In genomic region chr10:44529218-44530066, GRCm38 (mm10) we compare ENCODE assay signal across 8 mouse cellular contexts. TPM values are rescaled to one million over a fixed set of nuclear protein-coding genes. Genes with fewer than 3 reads are reported as not detected.
A peak's percentile ranks its signal among the peaks of the same experiment; 100 is the strongest.
DNase-seq lines count a peak whose midpoint lies in the region; ATAC-seq and TF ChIP-seq lines count a peak whose summit lies in the region.

No protein-coding gene starts in this region.

- H3K27me3 ChIP-seq in erythroblast, embryonic 14.5 days (ENCODE audit: control insufficient read depth), result peaks cover 50% of the 10 kb centered on the region
- H3K27me3 ChIP-seq in heart, embryonic 12.5 days (replicated peaks), result peaks cover 41% of the 10 kb centered on the region
- H3K27me3 ChIP-seq in kidney, embryonic 16.5 days (ENCODE audit: insufficient read depth, low read length), result peaks cover 61% of the 10 kb centered on the region
- peaks cover 44% of the 10 kb centered on the region for H3K27me3 ChIP-seq in liver, embryonic 12.5 days (replicated peaks)
- H3K27me3 ChIP-seq in splenic B cell, adult 2 months (ENCODE audit: control insufficient read depth, insufficient read depth, low read length, poor library complexity, severe bottlenecking), result no peaks in the 10 kb centered on the region

- under 1% methylated on average over 42 of the region's 42 CpGs for WGBS in heart, embryonic 12.5 days
- under 1% methylated on average over 42 of the region's 42 CpGs for WGBS in kidney, embryonic 16.5 days
- under 1% methylated on average over 42 of the region's 42 CpGs for WGBS in liver, embryonic 12.5 days (ENCODE audit: insufficient replicate concordance)

- peak overlapping the region; percentile 95 for H3K4me2 ChIP-seq in heart, embryonic 12.5 days
- H3K4me2 ChIP-seq in kidney, embryonic 16.5 days (replicated peaks; ENCODE audit: low read depth, low read length), result peak overlapping the region; percentile 82
- H3K4me2 ChIP-seq in liver, embryonic 12.5 days, result peak overlapping the region; percentile 96

- peak; percentile 100 for ATAC-seq in heart, embryonic 12.5 days (ENCODE audit: insufficient number of reproducible peaks, low FRiP score)
- ATAC-seq in kidney, embryonic 16.5 days (ENCODE audit: low FRiP score, low TSS enrichment), result peak; percentile 95
- ATAC-seq in liver, embryonic 12.5 days, result peak; percentile 100

- no peak overlapping the region for H3K27ac ChIP-seq in heart, embryonic 12.5 days (ENCODE audit: poor library complexity, severe bottlenecking)
- H3K27ac ChIP-seq in kidney, embryonic 16.5 days (ENCODE audit: low read length), result no peak overlapping the region
- H3K27ac ChIP-seq in liver, embryonic 12.5 days, result no peak overlapping the region

- H3K4me1 ChIP-seq in erythroblast, embryonic 14.5 days (ENCODE audit: control insufficient read depth), result peaks cover 16% of the 10 kb centered on the region
- peaks cover 17% of the 10 kb centered on the region for H3K4me1 ChIP-seq in heart, embryonic 12.5 days (replicated peaks)
- peaks cover 13% of the 10 kb centered on the region for H3K4me1 ChIP-seq in kidney, embryonic 16.5 days (ENCODE audit: insufficient read depth, low read length)
- peaks cover 36% of the 10 kb centered on the region for H3K4me1 ChIP-seq in liver, embryonic 12.5 days

- no peak for TF ChIP-seq CTCF in brain, embryonic 14.5 days (IDR thresholded peaks at IDR 0.05; ENCODE audit: borderline replicate concordance, extremely low read depth, insufficient read depth, insufficient read length)

- H3K4me3 ChIP-seq in erythroblast, embryonic 14.5 days (replicated peaks), result peak overlapping the region; percentile 71
- H3K4me3 ChIP-seq in heart, embryonic 12.5 days, result peak overlapping the region; percentile 61
- H3K4me3 ChIP-seq in kidney, embryonic 16.5 days (ENCODE audit: low read length), result peak overlapping the region; percentile 64
- H3K4me3 ChIP-seq in liver, embryonic 12.5 days, result peak overlapping the region; percentile 68

- no peak for TF ChIP-seq POLR2A in brain, embryonic 14.5 days (IDR thresholded peaks at IDR 0.05; ENCODE audit: borderline replicate concordance, extremely low read depth, insufficient read depth, insufficient read length, poor library complexity, severe bottlenecking)

- peak; percentile 95 for DNase-seq in CD4-positive, CD25-positive, alpha-beta regulatory T cell, adult 2 months (ENCODE audit: low read depth, low spot score)
- DNase-seq in brain, embryonic 14.5 days (ENCODE audit: low read depth), result peak; percentile 94
- DNase-seq in naive thymus-derived CD4-positive, alpha-beta T cell, adult 2 months (ENCODE audit: low read depth), result peak; percentile 93
- DNase-seq in splenic B cell, adult 2 months (ENCODE audit: low read depth, low spot score), result peak; percentile 93

- H3K9me3 ChIP-seq in erythroblast, embryonic 14.5 days (ENCODE audit: control insufficient read depth, low read length), result peaks cover 5% of the 10 kb centered on the region; the same call in 1 of the 2 replicates
- H3K9me3 ChIP-seq in heart, embryonic 12.5 days (replicated peaks), result no peaks in the 10 kb centered on the region
- H3K9me3 ChIP-seq in kidney, embryonic 16.5 days (ENCODE audit: low read length), result no peaks in the 10 kb centered on the region
- H3K9me3 ChIP-seq in liver, embryonic 12.5 days (replicated peaks), result no peaks in the 10 kb centered on the region

- H3K36me3 ChIP-seq in erythroblast, embryonic 14.5 days (ENCODE audit: control insufficient read depth), result no peaks in the 10 kb centered on the region
- no peaks in the 10 kb centered on the region for H3K36me3 ChIP-seq in heart, embryonic 12.5 days
- no peaks in the 10 kb centered on the region for H3K36me3 ChIP-seq in kidney, embryonic 16.5 days (ENCODE audit: insufficient read depth, low read length)
- no peaks in the 10 kb centered on the region for H3K36me3 ChIP-seq in liver, embryonic 12.5 days
- H3K36me3 ChIP-seq in splenic B cell, adult 2 months (ENCODE audit: control insufficient read depth, insufficient read depth, low read length, poor library complexity, severe bottlenecking), result no peaks in the 10 kb centered on the region

- peak overlapping the region; percentile 67 for H3K9ac ChIP-seq in heart, embryonic 12.5 days
- peak overlapping the region; percentile 47 for H3K9ac ChIP-seq in kidney, embryonic 16.5 days (replicated peaks; ENCODE audit: low read length)
- peak overlapping the region; percentile 72 for H3K9ac ChIP-seq in liver, embryonic 12.5 days

RNA-seq across cellular contexts. Expression of gene Prdm1, which starts 1.1 kb away (rescaled TPM):
- polyA plus RNA-seq in brain, embryonic 14.5 days (2012; rRNA removed), result 0.73 and 0.90 TPM in 2 replicates
- not detected in 2 replicates for polyA plus RNA-seq in erythroblast, embryonic 14.5 days (2012)
- polyA plus RNA-seq in heart, embryonic 12.5 days (2016; fragmentation: Nextera tagmentation; extraction: Ambion mirVana), result 0.23 and 0.50 TPM in 2 replicates
- 2.8 and 2.9 TPM in 2 replicates for polyA plus RNA-seq in kidney, embryonic 16.5 days (2015; fragmentation: Nextera tagmentation; extraction: Ambion mirVana)
- polyA plus RNA-seq in liver, embryonic 12.5 days (2016; fragmentation: Nextera tagmentation; extraction: Ambion mirVana), result 0.26 and 0.41 TPM in 2 replicates
